Comparison of ENCODE assay signal across 31 mouse cellular contexts in the genomic region with DNA sequence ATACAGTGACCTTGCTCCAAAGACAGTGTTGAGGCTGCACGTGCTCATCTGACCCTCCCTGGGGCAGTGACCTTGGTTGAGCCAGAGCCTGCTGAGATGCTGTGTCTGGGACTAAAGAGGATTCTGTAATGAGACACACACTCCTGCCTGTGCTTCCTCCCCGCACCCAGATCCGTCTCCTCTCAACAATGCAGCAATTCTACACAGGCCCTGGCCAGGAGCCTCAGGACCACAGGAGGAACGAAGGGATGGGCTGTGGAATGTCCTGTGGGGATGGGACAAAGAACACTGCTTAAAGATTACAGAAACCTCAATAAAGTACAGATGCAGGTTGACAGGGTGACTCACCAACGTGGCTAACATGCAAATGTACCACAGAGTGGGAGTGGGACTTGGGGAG. TPM values are rescaled to one million over a fixed set of nuclear protein-coding genes. Genes with fewer than 3 reads are reported as not detected.
DNase-seq lines count a peak whose midpoint lies in the region; ATAC-seq lines count a peak whose summit lies in the region.
"Had no signal": no experiment of that assay in that cellular context is flagged by ENCODE, and none has a peak within 500 bp of the region (broad histone marks: within the 10 kb centered on the region; RNA-seq: fewer than 3 reads in every experiment).

No protein-coding gene starts in this region.

- no peak overlapping the region for H3K27ac ChIP-seq in intestine, embryonic 16.5 days (ENCODE audit: low read length)
- H3K27ac ChIP-seq: heart, adult 2 months; heart, embryonic 10.5 days; heart, embryonic 13.5 days; hindbrain, embryonic 14.5 days; hindbrain, postnatal 0 days had no signal

- H3K27me3 ChIP-seq in intestine, embryonic 16.5 days (replicated peaks; ENCODE audit: control insufficient read depth, insufficient read depth, low read length) = no peaks in the 10 kb centered on the region

- peak; percentile 61 for DNase-seq in ovary, adult 18-20 months (ENCODE audit: low spot score)
- no peak for DNase-seq in ovary, postnatal 14 days (ENCODE audit: low spot score)
- DNase-seq in R1 (ENCODE audit: low read depth, low spot score) = peak; percentile 85
- no peak for DNase-seq in right cerebral cortex, adult 18-20 months
- no peak for DNase-seq in adrenal gland, adult 8-10 months
- DNase-seq: adrenal gland, adult 2 months; adrenal gland, postnatal 36 days; cerebellum, adult 18-20 months; cerebellum, adult 9-10 months; cerebellum, postnatal 14 days; gastrocnemius, postnatal 10 days; gastrocnemius, postnatal 36 days; heart, adult 2 months; heart, postnatal 14 days; heart, postnatal 4 days had no signal

- ATAC-seq in intestine, embryonic 16.5 days = peak; percentile 18; the same call in 1 of the 2 replicates
- no peak for ATAC-seq in erythroblast, adult 5-6 weeks (replicated peaks; ENCODE audit: low FRiP score, poor library complexity, severe bottlenecking)
- ATAC-seq: forebrain, embryonic 16.5 days; hindbrain, postnatal 0 days; inflammation-experienced regulatory T-cells, adult 6 months had no signal

- no peak overlapping the region for H3K4me3 ChIP-seq in intestine, embryonic 16.5 days (ENCODE audit: low read length)
- H3K4me3 ChIP-seq: heart, adult 2 months; heart, embryonic 10.5 days; heart, embryonic 13.5 days had no signal

- 37% methylated on average over 5 of the region's 5 CpGs for WGBS in intestine, embryonic 16.5 days

- H3K9ac ChIP-seq in intestine, embryonic 16.5 days (ENCODE audit: low read depth, low read length) = no peak overlapping the region
- H3K9ac ChIP-seq: heart, embryonic 13.5 days; hindbrain, embryonic 14.5 days had no signal

- no peaks in the 10 kb centered on the region for H3K9me3 ChIP-seq in intestine, embryonic 16.5 days (ENCODE audit: control insufficient read depth, low read length)
- H3K9me3 ChIP-seq: heart, embryonic 10.5 days; heart, embryonic 13.5 days had no signal

- no peaks in the 10 kb centered on the region for H3K36me3 ChIP-seq in intestine, embryonic 16.5 days (ENCODE audit: control insufficient read depth, insufficient read depth, low read length)
- H3K36me3 ChIP-seq: heart, embryonic 10.5 days; heart, embryonic 13.5 days had no signal

- H3K4me1 ChIP-seq in intestine, embryonic 16.5 days (ENCODE audit: control insufficient read depth, insufficient read depth, low read length) = peaks cover 25% of the 10 kb centered on the region

- H3K4me2 ChIP-seq in intestine, embryonic 16.5 days (ENCODE audit: low read depth, low read length) = no peak overlapping the region
- H3K4me2 ChIP-seq: heart, embryonic 13.5 days; hindbrain, embryonic 14.5 days had no signal

RNA-seq across cellular contexts. Expression of gene Enpp7, which starts 2.4 kb away (rescaled TPM):
- 0.57 and 1.7 TPM in 2 replicates for polyA plus RNA-seq in intestine, embryonic 16.5 days (2015; fragmentation: Nextera tagmentation; extraction: Ambion mirVana)
- not detected in 2 replicates for total RNA-seq in erythroblast, adult 5-6 weeks (2015; ENCODE audit: low replicate concordance)
- not detected in 2 replicates for total RNA-seq in erythroblast, adult 5-6 weeks (2017; ENCODE audit: low replicate concordance)
- not detected for total RNA-seq in adrenal gland, adult 8-10 months (2022)
- total RNA-seq: adrenal gland, adult 2 months; adrenal gland, postnatal 36 days; CH12.LX; gastrocnemius, adult 18-20 months; gastrocnemius, postnatal 10 days; gastrocnemius, postnatal 36 days; granulocyte monocyte progenitor cell, adult 5-6 weeks; heart, adult 2 months; heart, postnatal 14 days; heart, postnatal 4 days; hindbrain, postnatal 0 days; MEL had no signal
- polyA plus RNA-seq: adrenal gland, adult 2 months; embryonic facial prominence, embryonic 11.5 days; embryonic facial prominence, embryonic 14.5 days; forebrain, embryonic 11.5 days; forebrain, embryonic 16.5 days; heart, adult 2 months; heart, embryonic 10.5 days; heart, embryonic 13.5 days; hindbrain, embryonic 11.5 days; hindbrain, embryonic 14.5 days; hindbrain, postnatal 0 days; inflammation-experienced regulatory T-cells, adult 6 months had no signal

RNA-seq across cellular contexts. Expression of gene Cbx2, which starts 37.2 kb away (rescaled TPM):
- polyA plus RNA-seq in intestine, embryonic 16.5 days (2015; fragmentation: Nextera tagmentation; extraction: Ambion mirVana) = 17.8 and 18.1 TPM in 2 replicates
- 0.19 and 0.42 TPM in 2 replicates for total RNA-seq in erythroblast, adult 5-6 weeks (2015; ENCODE audit: low replicate concordance)
- total RNA-seq in erythroblast, adult 5-6 weeks (2017; ENCODE audit: low replicate concordance) = not detected in 2 replicates
- 1 to 10 TPM; 4.6 to 8.1 (median 5.6) TPM for total RNA-seq in adrenal gland, adult 8-10 months (2022)

RNA-seq across cellular contexts. Expression of gene Cbx8, which starts 55.2 kb away (rescaled TPM):
- 8.1 and 8.5 TPM in 2 replicates for polyA plus RNA-seq in intestine, embryonic 16.5 days (2015; fragmentation: Nextera tagmentation; extraction: Ambion mirVana)
- 0.38 and 0.42 TPM in 2 replicates for total RNA-seq in erythroblast, adult 5-6 weeks (2015; ENCODE audit: low replicate concordance)
- 0.70 and 1.4 TPM in 2 replicates for total RNA-seq in erythroblast, adult 5-6 weeks (2017; ENCODE audit: low replicate concordance)
- 10 to 100 TPM; 15.3 to 24.0 (median 16.5) TPM for total RNA-seq in adrenal gland, adult 8-10 months (2022)

Comparison
In these comparisons a context has a peak if more than half of its experiments do, and no peak if none do; other contexts are left out.
1. DNase-seq: peak in ovary, adult 18-20 months (single experiment) and R1 (single experiment); none in ovary, postnatal 14 days (single experiment), right cerebral cortex, adult 18-20 months (single experiment) and adrenal gland, adult 8-10 months (single experiment).
2. RNA of gene Cbx8, which starts 55.2 kb away (total RNA-seq): 15.3 to 24.0 TPM in adrenal gland, adult 8-10 months; 0.38 to 1.4 TPM in erythroblast, adult 5-6 weeks; every median in the first group is over 4 times any median in the second.